Mouse (Mus musculus) kidney, adult 2 months (tissue): ENCODE results near the gene Ppp1r14b.
A peak's percentile ranks its signal among the peaks of the same experiment; 100 is the strongest.

Source experiments
- CTCF ChIP-seq: fragments of 200-500 bp; conservative IDR thresholded peaks from 2 replicates; pipeline ENCODE4 v1.5.1; 2011; ENCODE audit warnings: low read depth, mild to moderate bottlenecking, control low read depth, low read length, moderate library complexity, mixed read lengths; ENCODE audit not compliant: insufficient read depth, insufficient read length
- POLR2A ChIP-seq: fragments of 200-500 bp; IDR thresholded peaks from one replicate; pipeline ENCODE4 v1.6.1; 2011; ENCODE audit warnings: low read depth, low read length, control low read depth

- no peak for TF ChIP-seq CTCF
- peak; percentile 54 for TF ChIP-seq POLR2A
Observed at GRCm38 (mm10) chr19:6951381-6951968, 23.3 kb upstream of the Ppp1r14b start.
